Mouse (Mus musculus): Measurements from ENCODE around the gene Hist1h2bg. TPM values are rescaled to one million over a fixed set of nuclear protein-coding genes. Genes with fewer than 3 reads are reported as not detected.

The Hist1h2bg gene
- 2,580 and 3,348 TPM in 2 replicates for total RNA-seq (2012; rRNA removed)
- polyA plus RNA-seq (2012; ENCODE audit: insufficient read depth in 1 of 2, insufficient read length in 2 of 2, low read depth in 1 of 2, low replicate concordance in 2 of 2, missing spikeins in 1 of 2), result 10 to 100 TPM in 1 of 2 experiments, not detected in 1; 14.7 TPM

DNA sequence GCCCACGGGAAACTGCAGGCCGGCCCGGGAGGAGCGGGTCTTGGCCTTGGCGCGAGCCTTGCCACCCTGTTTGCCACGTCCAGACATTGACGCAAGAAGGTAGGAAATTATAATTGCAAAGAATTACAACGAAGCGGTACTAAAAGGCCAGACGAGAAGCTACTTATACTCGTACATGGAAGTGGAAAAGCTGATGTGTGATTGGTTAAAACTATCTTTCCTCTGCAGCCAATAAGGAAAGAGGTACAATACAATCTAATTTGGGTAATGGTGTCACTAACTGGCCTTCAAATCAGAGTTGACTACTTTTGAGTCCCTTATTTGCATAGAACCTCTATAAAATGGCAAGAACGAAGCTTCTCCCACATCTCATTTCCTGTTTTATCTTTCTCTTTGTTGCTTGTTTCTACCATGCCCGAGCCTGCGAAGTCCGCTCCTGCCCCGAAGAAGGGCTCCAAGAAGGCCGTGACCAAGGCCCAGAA, at the start of gene Hist1h2bg, which contains the start of gene Hist1h2ae:
Gene Hist1h2bg (plus strand): TSS at position 375 of the 482 bp plus-strand sequence.
Gene Hist1h2ae (minus strand): TSS at position 199 of the 482 bp plus-strand sequence.
- H3K27ac ChIP-seq (ENCODE audit: control insufficient read depth, low read depth, low read length), result peak within 1 kb of the TSS; percentile 98
- H3K79me2 ChIP-seq (ENCODE audit: control insufficient read depth, insufficient read depth, low read length, poor library complexity), result peaks cover 3% of the 10 kb centered on the region; the same call in 1 of the 2 replicates
- no peaks in the 10 kb centered on the region; a peak in 1 of 4 replicates for H3K4me1 ChIP-seq (ENCODE audit: control insufficient read depth in 1 of 2, insufficient read depth in 2 of 2, low read length in 2 of 2)
- peaks cover 0 to 21% of the 10 kb centered on the region in 2 experiments; a peak in 2 of 4 replicates for H3K36me3 ChIP-seq (ENCODE audit: control insufficient read depth in 1 of 2, insufficient read depth in 2 of 2, low read length in 2 of 2)
- no peaks in the 10 kb centered on the region for H3K9me3 ChIP-seq (replicated peaks; ENCODE audit: insufficient read depth, low read length)
- peak within 1 kb of the TSS; percentile 4 to 42 for H3K4me3 ChIP-seq (ENCODE audit: control insufficient read depth in 1 of 2, insufficient read depth in 1 of 2, low read depth in 2 of 2, low read length in 2 of 2)
- DNase-seq (ENCODE audit: low read depth, low spot score), result peak; percentile 97
- peak within 1 kb of the TSS; percentile 99 for H3K9ac ChIP-seq (ENCODE audit: control insufficient read depth, low read depth, low read length, poor library complexity, severe bottlenecking)
- H3K27me3 ChIP-seq (ENCODE audit: control insufficient read depth in 1 of 2, insufficient read depth in 2 of 2, low read length in 2 of 2), result no peaks in the 10 kb centered on the region
- TF ChIP-seq USF1 (IDR thresholded peaks at IDR 0.05; ENCODE audit: low read depth, low read length), result no peak
- no peak for TF ChIP-seq RAD21 (IDR thresholded peaks at IDR 0.05; ENCODE audit: low read depth, low read length)
- peak; percentile 99 for TF ChIP-seq TBP (IDR thresholded peaks at IDR 0.05; ENCODE audit: low read depth, low read length)
- no peak for TF ChIP-seq POLR2AphosphoS2 (IDR thresholded peaks at IDR 0.05; ENCODE audit: low read length)
- peak; percentile 95; the same call in 1 of the 2 replicates for TF ChIP-seq POLR2AphosphoS5 (IDR thresholded peaks at IDR 0.05; ENCODE audit: borderline replicate concordance, low read depth, low read length)
- peak; percentile 11 to 80; a peak in 1 of 4 replicates for TF ChIP-seq POLR2A (IDR thresholded peaks at IDR 0.05; ENCODE audit: control insufficient read depth in 1 of 2, insufficient read depth in 1 of 2, low read depth in 1 of 2, low read length in 2 of 2, poor library complexity in 1 of 2)

- peaks cover 6 to 7% of the 10 kb centered on the region in 2 experiments for H3K4me1 ChIP-seq (ENCODE audit: control insufficient read depth in 1 of 2, insufficient read depth in 2 of 2, low read length in 2 of 2)
- peaks cover 0 to 22% of the 10 kb centered on the region in 2 experiments; a peak in 2 of 4 replicates for H3K36me3 ChIP-seq (ENCODE audit: control insufficient read depth in 1 of 2, insufficient read depth in 2 of 2, low read length in 2 of 2)
- no peak overlapping the region for H3K9ac ChIP-seq (ENCODE audit: control insufficient read depth, low read depth, low read length, poor library complexity, severe bottlenecking)
- H3K27ac ChIP-seq (ENCODE audit: control insufficient read depth, low read depth, low read length), result no peak overlapping the region
- DNase-seq (ENCODE audit: low read depth, low spot score), result peak; percentile 91
- H3K9me3 ChIP-seq (replicated peaks; ENCODE audit: insufficient read depth, low read length), result no peaks in the 10 kb centered on the region
- peak overlapping the region; percentile 36 to 40; a peak in 3 of 4 replicates for H3K4me3 ChIP-seq (ENCODE audit: control insufficient read depth in 1 of 2, insufficient read depth in 1 of 2, low read depth in 2 of 2, low read length in 2 of 2)
- no peaks in the 10 kb centered on the region for H3K27me3 ChIP-seq (ENCODE audit: control insufficient read depth in 1 of 2, insufficient read depth in 2 of 2, low read length in 2 of 2)
- no peaks in the 10 kb centered on the region for H3K79me2 ChIP-seq (ENCODE audit: control insufficient read depth, insufficient read depth, low read length, poor library complexity)
- TF ChIP-seq MEF2A (IDR thresholded peaks at IDR 0.05; ENCODE audit: extremely low read depth, insufficient replicate concordance, low read depth, low read length, poor library complexity, severe bottlenecking), result no peak
- no peak for TF ChIP-seq ZMIZ1 (IDR thresholded peaks at IDR 0.05; ENCODE audit: low read depth, low read length)
- TF ChIP-seq BHLHE40 (IDR thresholded peaks at IDR 0.05; ENCODE audit: borderline replicate concordance, low read depth, low read length), result no peak
- TF ChIP-seq TCF12 (IDR thresholded peaks at IDR 0.05; ENCODE audit: low read depth, low read length), result no peak
- no peak for TF ChIP-seq RCOR1 (IDR thresholded peaks at IDR 0.05; ENCODE audit: low read depth, low read length)
- TF ChIP-seq MAZ (IDR thresholded peaks at IDR 0.05; ENCODE audit: low read depth, low read length), result no peak
- peak; percentile 100 for TF ChIP-seq TBP (IDR thresholded peaks at IDR 0.05; ENCODE audit: low read depth, low read length)
- TF ChIP-seq MXI1 (IDR thresholded peaks at IDR 0.05; ENCODE audit: low read depth, low read length), result no peak
- TF ChIP-seq GATA1 (IDR thresholded peaks at IDR 0.05; ENCODE audit: low read depth, low read length), result peak; percentile 35; the same call in 1 of the 2 replicates
- no peak for TF ChIP-seq CHD1 (IDR thresholded peaks at IDR 0.05; ENCODE audit: low read depth, low read length)
- no peak for TF ChIP-seq SIN3A (IDR thresholded peaks at IDR 0.05; ENCODE audit: low read length)
Observed at GRCm38 (mm10) chr13:23521703-23522102, 49.5 kb upstream of the Hist1h2bg start.
